Mouse (Mus musculus) Muller cell, postnatal 12 days (primary cell): ENCODE results near the gene Hoxa7.

Source experiments
- DNase-seq: peaks from one replicate; pipeline ENCODE4 v3.0.0-alpha.2; 2015; ENCODE audit errors: inconsistent ontology term

Gene Hoxa7

GRCm38 (mm10) chr6:52177806-52178205, 43.8 kb downstream of the Hoxa7 start:
- no peak for DNase-seq

GRCm38 (mm10) chr6:52177061-52177735, 44.5 kb downstream of the Hoxa7 start, which contains the start of gene 5730596B20Rik:
Gene 5730596B20Rik (plus strand): TSS chr6:52177498.
- DNase-seq = no peak

DNA sequence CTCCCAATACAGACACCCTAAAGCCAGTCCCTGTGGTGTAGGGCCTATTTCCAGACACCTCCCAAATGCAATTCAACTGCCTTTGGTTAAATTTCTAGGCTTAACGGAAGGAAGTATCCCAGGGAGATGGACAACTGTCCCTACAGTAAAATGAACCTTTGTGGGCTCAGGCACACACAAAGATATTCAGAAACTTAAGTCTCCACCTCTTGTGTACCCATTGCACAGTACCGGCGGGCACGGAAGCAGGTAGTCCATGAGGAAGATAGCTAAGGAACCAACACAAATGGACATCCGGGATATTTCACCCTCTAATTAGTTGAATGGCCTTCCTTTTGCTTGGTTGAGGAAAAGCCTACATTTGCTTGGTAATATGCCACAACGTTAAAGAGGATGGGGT, 45.3 kb downstream of the Hoxa7 start:
- no peak for DNase-seq

DNA sequence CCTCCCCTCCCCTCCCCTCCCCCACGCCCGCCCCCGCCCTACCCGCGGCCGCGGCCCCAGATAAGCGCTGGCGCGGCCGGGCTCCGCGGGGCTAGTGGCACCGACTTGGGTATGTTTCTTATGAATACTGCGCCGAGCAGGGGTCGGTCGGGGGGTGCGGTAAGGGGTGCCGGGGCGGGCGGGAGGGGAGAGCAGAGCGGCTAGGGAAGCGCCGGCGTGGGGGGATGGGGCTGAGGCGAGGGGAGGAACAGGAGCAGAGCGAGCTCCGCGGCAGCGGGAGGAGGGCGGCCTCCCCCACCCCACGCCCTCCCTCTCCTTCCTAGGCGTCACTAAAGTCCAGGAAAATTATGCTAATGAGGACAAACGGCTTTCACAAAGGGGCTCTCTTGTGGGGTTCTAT, 45.8 kb downstream of the Hoxa7 start:
- DNase-seq = no peak

- no peak for DNase-seq
Measured at GRCm38 (mm10) chr6:52174968-52175751, 46.5 kb downstream of the Hoxa7 start.

DNA sequence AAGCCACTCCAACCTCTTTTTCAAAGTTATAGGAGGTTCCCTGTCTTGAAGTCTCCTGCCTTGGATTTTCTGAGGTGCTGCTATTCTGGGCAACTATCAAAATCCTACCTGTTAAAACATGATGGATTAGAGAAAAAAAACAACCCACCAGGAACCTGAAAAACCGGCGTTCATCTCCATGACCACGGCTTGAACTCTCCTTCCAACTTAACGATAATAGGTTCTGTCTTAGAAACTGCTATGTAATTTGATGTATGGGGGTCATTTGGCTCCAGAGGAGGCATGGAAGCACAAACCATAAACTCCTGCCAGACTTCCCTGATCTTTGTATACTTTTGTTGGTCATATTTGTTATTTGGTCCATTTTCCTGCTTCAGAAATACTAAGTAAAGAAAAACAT, 48.0 kb downstream of the Hoxa7 start:
- no peak for DNase-seq

DNA sequence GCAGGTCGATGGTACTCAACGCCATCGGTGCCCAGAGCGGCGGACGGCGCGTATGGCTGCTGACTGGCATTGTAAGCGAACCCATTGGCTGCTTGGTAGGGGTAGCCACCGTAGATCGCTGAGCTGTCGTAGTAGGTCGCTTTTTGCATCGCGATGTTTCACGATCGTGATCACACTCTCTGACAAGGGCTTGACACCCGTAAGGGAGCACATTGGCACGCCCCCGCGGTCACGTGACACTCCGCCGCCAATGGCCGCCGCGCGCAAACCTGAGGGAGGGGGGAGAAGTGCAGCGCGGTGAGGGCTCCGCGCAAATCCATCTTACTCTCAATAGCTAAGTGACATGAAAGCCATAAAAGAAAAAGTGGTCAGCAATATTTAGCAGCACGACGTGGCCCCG, 49.2 kb downstream of the Hoxa7 start:
- no peak for DNase-seq

DNA sequence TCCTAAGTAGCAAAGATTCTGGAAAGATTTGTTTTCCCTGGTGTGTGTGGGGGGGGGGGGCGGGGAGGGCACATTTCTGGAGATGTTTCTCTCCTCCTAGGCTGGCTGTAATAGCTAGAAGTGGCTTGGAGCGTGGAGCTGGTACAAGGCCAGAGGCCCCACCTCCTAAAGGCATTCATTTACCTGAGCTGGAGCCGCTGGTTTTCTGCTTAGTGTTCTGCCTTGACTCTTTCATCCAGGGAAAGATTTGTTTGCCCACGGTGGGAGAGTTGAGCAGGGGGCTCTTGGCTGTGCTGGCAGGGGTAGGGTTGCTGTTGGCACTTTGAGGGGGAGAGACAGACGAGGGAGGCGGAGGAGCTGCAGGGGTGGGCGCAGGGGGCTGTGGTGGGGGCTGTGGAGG, 49.7 kb downstream of the Hoxa7 start:
- no peak for DNase-seq

GRCm38 (mm10) chr6:52171331-52171730, 50.3 kb downstream of the Hoxa7 start:
- DNase-seq = no peak

GRCm38 (mm10) chr6:52170898-52171223, 50.8 kb downstream of the Hoxa7 start:
- no peak for DNase-seq

DNA sequence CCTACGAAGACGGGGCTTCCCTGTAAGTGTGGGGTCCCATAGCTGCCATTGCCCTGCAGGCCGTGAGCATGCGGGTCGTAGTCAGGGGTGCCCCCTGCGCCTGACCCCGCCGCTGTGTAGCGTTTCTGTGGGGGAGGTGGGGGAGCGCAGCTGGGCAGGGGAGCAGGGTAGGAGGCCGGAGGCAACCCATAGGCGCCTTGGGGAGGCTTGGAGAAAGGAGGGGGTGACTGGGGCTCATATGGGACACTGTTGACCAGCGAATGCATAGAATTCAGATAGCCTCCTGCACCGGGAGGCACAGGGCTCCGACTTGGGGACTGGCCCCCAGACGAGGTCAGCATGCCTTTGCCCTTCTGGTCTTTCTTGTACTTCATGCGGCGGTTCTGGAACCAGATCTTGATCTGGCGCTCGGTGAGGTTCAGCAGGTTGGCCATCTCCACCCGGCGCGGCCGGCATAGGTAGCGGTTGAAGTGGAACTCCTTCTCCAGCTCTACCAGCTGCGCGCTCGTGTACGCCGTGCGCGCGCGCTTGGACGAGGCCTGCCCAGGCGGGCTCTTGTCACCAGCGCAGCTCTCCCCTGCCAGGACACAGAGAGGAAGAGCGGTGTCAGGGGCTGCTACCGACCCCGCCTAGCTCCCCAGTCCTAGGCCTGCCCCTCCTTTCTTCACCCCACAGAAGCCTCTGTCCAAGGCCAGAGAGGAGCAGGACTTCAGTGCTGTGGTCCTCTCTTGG, 51.3 kb downstream of the Hoxa7 start:
- no peak for DNase-seq

GRCm38 (mm10) chr6:52169499-52170165, 52.0 kb downstream of the Hoxa7 start:
- DNase-seq = no peak

- no peak for DNase-seq
Measured at GRCm38 (mm10) chr6:52168191-52169055, 53.2 kb downstream of the Hoxa7 start.

DNA sequence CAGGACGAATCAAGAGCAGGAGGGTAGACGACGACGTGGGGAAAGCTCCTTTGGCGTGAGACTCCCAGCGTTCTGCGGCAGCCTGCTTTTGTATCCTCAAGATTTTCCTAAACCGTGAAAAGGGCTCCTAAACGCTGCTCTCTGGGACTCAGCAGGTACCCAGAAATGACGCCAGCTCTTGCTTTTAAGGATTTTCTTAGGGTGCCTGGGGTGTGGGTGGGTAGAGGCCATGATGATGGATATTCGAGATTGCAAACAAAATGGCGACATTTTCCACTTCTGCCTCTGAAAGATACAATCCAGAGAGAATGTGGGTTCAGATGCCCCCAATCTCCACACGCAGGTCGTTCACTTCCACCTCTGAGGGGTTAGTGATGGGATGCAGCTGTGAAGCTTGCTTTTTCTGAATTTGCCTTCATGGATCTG, 53.9 kb downstream of the Hoxa7 start:
- no peak for DNase-seq

- DNase-seq = no peak
Measured at GRCm38 (mm10) chr6:52167176-52167575, 54.5 kb downstream of the Hoxa7 start.

GRCm38 (mm10) chr6:52166431-52167077, 55.1 kb downstream of the Hoxa7 start:
- no peak for DNase-seq

- no peak for DNase-seq
Measured at GRCm38 (mm10) chr6:52165441-52166370, 55.9 kb downstream of the Hoxa7 start.

DNA sequence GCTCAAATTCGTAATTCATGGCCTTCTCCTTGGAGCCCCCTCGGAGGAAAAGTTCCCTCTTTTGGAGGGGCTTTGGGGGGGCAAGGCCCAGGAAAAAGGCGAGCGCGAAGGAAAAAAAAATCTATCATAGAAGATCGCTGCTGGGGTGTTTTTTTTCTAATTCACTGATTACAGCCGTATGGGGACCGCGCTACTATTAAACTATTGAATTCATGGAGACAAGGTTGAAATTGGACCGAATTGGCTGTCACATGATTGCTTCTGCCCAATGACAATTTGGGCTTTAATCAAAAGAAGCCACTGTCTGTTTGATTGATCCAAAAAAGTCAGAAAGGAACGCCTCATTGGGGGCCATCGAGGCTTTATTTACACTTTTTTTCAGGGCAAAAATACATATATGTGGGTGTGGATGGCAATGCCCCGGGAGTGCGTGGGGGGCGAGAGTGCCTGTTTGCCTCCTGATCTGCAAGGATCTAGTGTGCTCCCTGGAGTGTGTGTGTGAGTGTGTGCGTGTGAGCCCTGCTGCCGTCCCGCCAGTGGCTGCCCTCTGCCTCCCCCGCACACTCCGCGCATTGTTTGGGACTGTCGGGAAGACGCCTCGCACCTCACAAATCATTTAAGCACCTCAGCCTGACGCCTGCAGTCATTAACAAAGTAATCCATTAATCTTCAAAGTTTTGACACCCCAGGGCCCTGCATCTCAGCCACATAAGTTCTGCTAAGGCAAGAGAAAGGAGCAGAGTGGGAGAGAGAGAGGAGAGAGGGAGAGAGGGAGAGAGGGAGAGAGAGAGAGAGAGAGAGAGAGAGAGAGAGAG, 56.8 kb downstream of the Hoxa7 start, which contains the start of gene Hoxa2:
Hoxa2 (minus strand) TSS at position 206 of the 815 bp plus-strand sequence.
- DNase-seq = no peak
